Mouse (Mus musculus): Measurements from ENCODE around the gene 4921504E06Rik.

Gene 4921504E06Rik

DNA sequence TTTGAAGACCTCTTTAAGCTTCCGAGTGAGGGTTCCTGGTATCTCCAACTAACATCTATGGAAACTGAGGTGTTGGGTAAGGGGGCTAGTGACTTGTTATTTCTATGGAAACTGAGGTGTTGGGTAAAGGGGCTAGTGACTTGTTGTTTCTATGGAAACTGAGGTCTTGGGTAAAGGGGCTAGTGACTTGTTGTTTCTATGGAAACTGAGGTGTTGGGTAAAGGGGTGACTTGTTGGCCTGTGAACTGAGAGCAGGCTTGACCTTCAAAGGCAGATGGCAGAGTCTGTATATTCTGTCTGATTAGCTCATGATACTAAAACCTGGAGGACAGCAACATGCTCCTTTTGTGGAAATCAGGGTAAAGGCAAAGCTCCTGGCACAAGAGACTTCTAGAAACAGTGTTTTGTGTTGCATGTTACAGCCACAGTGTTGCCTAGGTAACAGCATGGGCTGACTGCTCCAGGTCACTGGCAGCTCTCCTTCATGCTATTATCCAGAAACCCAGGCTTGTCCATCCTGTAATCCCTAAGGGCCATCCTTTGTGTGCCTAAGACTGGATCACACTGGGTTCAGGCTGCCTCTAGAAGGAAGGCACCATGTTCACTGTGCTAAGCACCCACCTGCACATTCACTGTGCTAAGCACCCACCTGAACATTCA lies 133.9 kb downstream of the 4921504E06Rik start:
- no peak for DNase-seq (ENCODE audit: low spot score)

DNA sequence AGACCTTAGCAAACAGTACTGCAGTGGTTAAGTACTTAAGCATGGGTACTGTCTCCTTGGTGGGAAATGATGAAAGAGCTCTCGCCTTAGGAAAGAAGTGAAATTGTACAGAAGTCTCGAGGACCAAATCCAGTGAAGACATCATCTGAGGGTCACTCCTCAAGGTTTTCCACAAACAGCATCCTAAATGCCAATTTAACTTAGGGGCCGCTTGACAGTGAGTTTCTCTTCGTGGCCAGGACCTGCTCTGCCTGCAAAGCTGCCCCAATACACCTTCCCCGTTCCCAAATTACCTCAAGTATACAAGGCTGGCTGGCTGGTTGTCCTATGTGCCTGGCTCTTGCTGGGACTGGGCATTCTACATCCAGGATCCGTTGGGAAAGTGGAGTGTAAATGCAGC lies 137.6 kb downstream of the 4921504E06Rik start:
- DNase-seq (ENCODE audit: low spot score), result no peak

DNA sequence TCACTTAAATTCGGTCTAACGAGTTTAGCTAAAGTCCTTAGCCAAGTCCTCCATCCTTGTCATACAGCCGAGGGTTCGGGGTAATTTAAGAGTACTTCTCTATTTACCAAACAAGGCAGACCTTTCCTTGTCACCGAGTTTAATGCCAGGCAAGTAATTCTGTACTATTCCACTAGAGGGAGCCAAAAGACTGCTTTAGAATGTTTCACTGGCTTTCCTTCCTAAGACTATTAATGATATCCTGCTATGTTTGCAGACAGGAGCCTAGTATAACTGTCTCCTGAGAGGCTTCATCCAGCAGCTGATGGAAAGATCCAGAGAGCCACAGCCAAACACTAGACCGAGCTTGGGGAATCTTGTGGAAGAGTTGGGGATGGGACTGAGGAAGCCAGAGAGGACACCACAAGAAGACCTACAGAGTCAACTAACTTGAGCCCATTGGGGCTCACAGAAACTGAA lies 138.6 kb downstream of the 4921504E06Rik start:
- peak; percentile 11 for DNase-seq (ENCODE audit: low spot score)

DNA sequence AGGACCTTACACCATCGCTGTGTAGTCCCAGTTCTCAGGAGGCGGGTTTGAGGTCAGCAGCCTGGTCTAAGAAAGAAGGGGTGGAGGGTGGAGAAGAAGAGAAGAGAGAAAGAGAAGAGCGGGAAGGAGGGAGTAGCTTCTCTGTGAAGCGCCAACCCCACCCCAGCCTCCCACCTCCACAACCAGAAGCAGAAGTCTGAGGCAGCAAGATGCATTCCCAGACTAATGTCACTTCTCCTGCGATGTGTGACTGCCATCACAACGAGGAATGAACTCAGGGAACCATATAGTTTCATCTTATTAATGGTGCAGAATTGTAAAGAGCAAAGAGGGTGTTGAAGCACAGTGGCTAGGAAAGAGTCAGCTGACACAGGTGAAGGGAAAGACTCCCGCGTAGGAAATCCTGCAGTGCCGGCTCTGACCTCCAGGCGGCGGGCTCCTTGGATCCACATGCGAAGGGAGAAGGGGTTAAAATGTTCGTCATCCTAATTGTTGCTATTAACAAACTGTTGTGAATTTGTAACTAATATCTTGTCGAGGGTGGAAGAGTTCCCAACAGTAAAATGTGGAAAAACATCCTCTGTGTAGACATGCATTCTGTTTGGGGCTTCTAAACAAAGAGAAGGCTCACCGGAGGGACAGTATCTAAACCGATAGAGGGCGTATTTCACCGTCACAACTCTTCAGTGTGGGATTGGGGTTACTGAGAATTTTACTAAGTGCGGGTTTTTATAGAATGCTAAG lies 139.3 kb downstream of the 4921504E06Rik start:
- peak; percentile 41 for DNase-seq (ENCODE audit: low spot score)
